Mouse (Mus musculus) stomach, postnatal 0 days (tissue): ENCODE measurements at regions not wholly inside any gene's neighbourhood (a gene's known extent, or its start where the extent isn't known, plus 50 kb on each side); places are given as distances from the start of the nearest gene placed in this dataset.

ENCODE experiments used
- ATAC-seq: fragments of 200-750 bp; cut with Nextera tagmentation; 2 replicates; pipeline ENCODE4 v1.8.0; 2017; ENCODE audit not compliant: low FRiP score, low TSS enrichment
- DNase-seq: peaks from one replicate; pipeline ENCODE4 v3.0.0-alpha.2; 2016; ENCODE audit warnings: low spot score
- H3K27ac ChIP-seq: fragments of 300-500 bp; sonication (generic); replicated peaks from 2 replicates; pipeline ENCODE4 v1.5.1; 2014; ENCODE audit warnings: mild to moderate bottlenecking, control low read depth
- H3K27me3 ChIP-seq: fragments of 300-500 bp; sonication (generic); 2 replicates; pipeline ENCODE4 v1.6.1; 2014; ENCODE audit warnings: low read length; ENCODE audit not compliant: control insufficient read depth, insufficient read depth
- H3K36me3 ChIP-seq: fragments of 300-500 bp; sonication (generic); 2 replicates; pipeline ENCODE4 v1.6.1; 2014; ENCODE audit warnings: low read length, mixed read lengths; ENCODE audit not compliant: control insufficient read depth, insufficient read depth
- H3K4me1 ChIP-seq: fragments of 300-500 bp; sonication (generic); replicated peaks from 2 replicates; pipeline ENCODE4 v1.6.1; 2014; ENCODE audit warnings: antibody characterized with exemption; ENCODE audit not compliant: control insufficient read depth, insufficient read depth
- H3K4me2 ChIP-seq: fragments of 300-500 bp; sonication (generic); replicated peaks from 2 replicates; pipeline ENCODE4 v1.6.1; 2014; ENCODE audit warnings: low read depth, mild to moderate bottlenecking, control low read depth, moderate library complexity
- H3K4me3 ChIP-seq: fragments of 300-500 bp; sonication (generic); 2 replicates; pipeline ENCODE4 v1.5.1; 2014; ENCODE audit warnings: low read depth, low read length, control low read depth
- H3K9ac ChIP-seq: fragments of 300-500 bp; sonication (generic); 2 replicates; pipeline ENCODE4 v1.6.1; 2014; ENCODE audit warnings: mild to moderate bottlenecking, low read length, control low read depth, mixed read lengths
- H3K9me3 ChIP-seq: fragments of 300-500 bp; sonication (generic); 2 replicates; pipeline ENCODE4 v1.6.1; 2016; ENCODE audit warnings: low read length; ENCODE audit not compliant: control insufficient read depth
- CTCF ChIP-seq: IDR thresholded peaks from 2 replicates; pipeline ENCODE4 v1.5.1; 2016; ENCODE audit warnings: antibody characterized with exemption, low read depth, mild to moderate bottlenecking, moderate library complexity
- EP300 ChIP-seq: optimal IDR thresholded peaks from 2 replicates; pipeline ENCODE3; 2016; ENCODE audit warnings: antibody characterized with exemption
- WGBS: fragments of 180-500 bp; shearing (Covaris S2); extraction: QIAGEN DNeasy Blood & Tissue Kit; methylation state at CpG from one replicate; pipeline ENCODE4 v1.1.7; 2014; 5-methylcytosine and 5-hydroxymethylcytosine counted together

DNA sequence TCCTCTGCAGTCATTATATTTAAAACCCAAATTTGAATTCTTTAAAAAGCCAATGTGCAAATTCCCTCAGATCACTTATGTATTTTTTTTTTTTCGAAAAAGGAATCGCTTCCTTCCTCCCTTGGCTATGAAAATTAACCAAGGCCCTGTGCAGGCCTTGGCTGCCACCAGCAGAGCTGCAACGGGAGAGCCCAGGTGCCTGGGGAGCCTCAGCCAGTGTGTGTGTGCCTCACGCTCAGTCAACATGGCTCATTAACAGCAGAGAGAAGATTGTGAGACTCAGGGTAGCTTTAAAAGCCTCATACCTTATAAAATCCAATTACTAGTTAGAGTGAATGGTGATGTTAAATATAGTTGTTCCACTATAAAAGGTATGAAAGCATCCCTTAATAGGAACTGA is 148.6 kb downstream of the Mex3b start:
- H3K4me1 ChIP-seq, result no peaks in the 10 kb centered on the region
- no peaks in the 10 kb centered on the region for H3K27me3 ChIP-seq
- DNase-seq (no peak), ATAC-seq (no peak)
- H3K4me3 ChIP-seq, result no peak overlapping the region
- H3K27ac ChIP-seq, result no peak overlapping the region
- no peaks in the 10 kb centered on the region for H3K9me3 ChIP-seq
- TF ChIP-seq EP300 (no peak), CTCF (no peak)
- H3K36me3 ChIP-seq, result no peaks in the 10 kb centered on the region
- no peak overlapping the region for H3K4me2 ChIP-seq
- WGBS, result 51% methylated on average over 4 of the region's 4 CpGs
- H3K9ac ChIP-seq, result no peak overlapping the region

DNA sequence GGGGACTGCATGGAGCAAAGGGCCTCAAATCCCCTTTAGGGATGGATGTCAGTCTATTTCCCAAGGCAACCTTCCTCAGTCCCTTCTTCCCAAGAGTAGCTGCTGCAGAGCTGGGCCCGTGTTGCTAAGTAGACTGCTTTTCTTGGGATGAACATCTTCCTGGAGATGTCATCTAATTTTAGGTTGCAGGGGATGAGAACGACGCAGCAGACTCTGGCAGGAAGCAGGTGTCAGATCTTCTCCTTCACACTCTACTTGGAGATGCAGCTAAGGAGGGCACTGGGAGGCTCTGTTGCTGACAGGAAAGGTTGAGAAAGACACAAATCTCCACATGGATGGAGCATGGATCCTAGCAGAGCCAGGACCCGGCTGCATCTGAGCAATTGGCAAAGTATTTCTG is 149.4 kb downstream of the Mex3b start:
- H3K9me3 ChIP-seq, result no peaks in the 10 kb centered on the region
- DNase-seq, result no peak
- no peak overlapping the region for H3K4me3 ChIP-seq
- no peak overlapping the region for H3K27ac ChIP-seq
- WGBS, result 74% methylated on average over 4 of the region's 4 CpGs
- no peak overlapping the region for H3K4me2 ChIP-seq
- H3K9ac ChIP-seq, result no peak overlapping the region
- no peaks in the 10 kb centered on the region for H3K36me3 ChIP-seq
- ATAC-seq, result no peak
- TF ChIP-seq CTCF (no peak), EP300 (no peak)
- H3K27me3 ChIP-seq, result no peaks in the 10 kb centered on the region
- no peaks in the 10 kb centered on the region for H3K4me1 ChIP-seq

DNA sequence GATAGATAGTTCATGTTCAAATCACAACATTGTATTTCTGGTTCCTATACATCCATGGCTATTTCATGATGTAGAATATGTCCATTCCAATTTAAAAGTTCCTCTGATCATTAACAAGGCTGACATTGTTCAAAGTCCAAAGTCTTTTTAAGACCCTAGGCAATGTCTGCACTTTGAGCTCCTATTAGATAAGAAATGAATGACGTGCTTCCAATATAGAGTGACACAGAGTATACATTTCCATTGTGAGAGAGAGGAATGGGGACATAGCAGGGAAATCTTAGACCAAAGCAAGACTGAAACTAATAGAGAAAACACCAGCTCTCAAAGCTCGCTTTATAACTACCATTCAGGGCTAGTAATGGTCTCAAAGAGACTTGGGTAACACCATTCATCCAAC is 153.5 kb downstream of the Mex3b start:
- H3K4me3 ChIP-seq, result no peak overlapping the region
- H3K27me3 ChIP-seq, result no peaks in the 10 kb centered on the region
- no peaks in the 10 kb centered on the region for H3K4me1 ChIP-seq
- no peaks in the 10 kb centered on the region for H3K9me3 ChIP-seq
- H3K4me2 ChIP-seq, result no peak overlapping the region
- DNase-seq, result no peak
- 73% methylated on average over 2 of the region's 2 CpGs for WGBS
- H3K9ac ChIP-seq, result no peak overlapping the region
- no peak for TF ChIP-seq EP300
- TF ChIP-seq CTCF, result no peak
- no peak overlapping the region for H3K27ac ChIP-seq
- no peak for ATAC-seq
- no peaks in the 10 kb centered on the region for H3K36me3 ChIP-seq

DNA sequence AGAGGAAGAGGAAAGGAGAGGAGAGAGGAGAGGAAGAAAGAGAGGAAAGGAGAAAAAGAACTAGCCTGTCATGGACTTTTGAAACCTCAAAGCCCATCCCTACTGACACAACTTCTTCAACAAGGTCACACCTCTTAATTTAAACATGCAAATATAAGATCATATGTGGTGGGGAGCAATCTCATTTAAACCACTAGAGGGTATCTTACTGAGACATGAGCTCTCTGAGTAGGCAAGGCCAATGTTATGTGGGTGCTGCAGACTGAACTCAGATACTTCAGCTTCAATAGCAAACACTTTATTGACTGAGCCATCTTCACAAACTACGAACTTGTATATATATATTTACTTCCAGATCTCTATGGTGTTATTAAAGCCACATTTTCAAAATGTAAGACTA is 156.9 kb downstream of the Mex3b start:
- 90% methylated on average over 1 of the region's 1 CpGs for WGBS
- Histone ChIP-seq H3K36me3 (no peaks in the 10 kb centered on the region), H3K27ac (no peak overlapping the region), H3K4me3 (no peak overlapping the region), H3K9ac (no peak overlapping the region), H3K4me2 (no peak overlapping the region), H3K4me1 (no peaks in the 10 kb centered on the region), H3K9me3 (no peaks in the 10 kb centered on the region), H3K27me3 (no peaks in the 10 kb centered on the region)
- peak; percentile 27 for TF ChIP-seq CTCF
- TF ChIP-seq EP300, result no peak
- no peak for ATAC-seq
- DNase-seq, result no peak

DNA sequence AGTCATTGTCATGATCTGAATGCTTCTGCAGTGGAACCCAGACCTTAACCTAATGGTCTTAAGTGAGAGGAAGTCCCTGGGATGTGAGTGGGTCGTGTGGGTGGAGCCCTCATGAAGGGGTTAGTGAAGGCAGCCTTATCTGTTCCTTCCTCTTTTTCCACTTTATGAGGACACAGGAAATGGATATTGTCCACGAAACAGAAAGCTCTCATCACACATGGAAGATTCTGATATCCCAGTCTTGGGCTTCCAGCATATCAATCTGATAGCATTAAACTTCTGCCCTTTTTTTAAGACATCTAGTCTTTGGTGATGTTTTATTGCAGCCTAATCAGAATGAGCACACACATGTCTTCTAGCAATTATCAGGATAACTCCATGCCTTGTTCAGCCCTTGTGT is 164.0 kb downstream of the Mex3b start:
- H3K9ac ChIP-seq, result no peak overlapping the region
- no peak overlapping the region for H3K4me2 ChIP-seq
- H3K4me1 ChIP-seq, result no peaks in the 10 kb centered on the region
- H3K36me3 ChIP-seq, result no peaks in the 10 kb centered on the region
- H3K27me3 ChIP-seq, result no peaks in the 10 kb centered on the region
- no peak for DNase-seq
- H3K4me3 ChIP-seq, result no peak overlapping the region
- WGBS, result 66% methylated on average over 2 of the region's 2 CpGs
- no peak for ATAC-seq
- TF ChIP-seq CTCF, result no peak
- TF ChIP-seq EP300, result no peak
- H3K27ac ChIP-seq, result no peak overlapping the region
- H3K9me3 ChIP-seq, result no peaks in the 10 kb centered on the region

DNA sequence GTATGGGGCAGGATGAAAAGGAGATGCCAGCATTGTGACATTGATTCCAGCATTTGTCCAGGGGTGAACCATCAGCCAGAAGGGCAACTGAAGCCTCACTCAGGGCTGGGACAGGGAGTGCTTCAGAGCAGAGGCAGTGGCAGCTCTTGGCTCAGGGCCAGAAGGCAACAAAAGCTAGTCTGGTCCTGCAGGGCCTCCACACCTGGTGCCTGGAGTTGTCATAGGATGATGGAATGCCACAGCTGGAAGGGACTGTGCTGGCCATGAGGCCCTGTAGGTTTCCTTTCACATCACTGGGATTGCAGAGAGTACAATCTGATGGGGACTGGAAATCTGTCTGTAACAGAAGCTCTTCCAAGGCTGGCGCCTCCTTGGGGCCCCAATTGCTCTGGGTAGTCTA is 164.9 kb downstream of the Mex3b start:
- no peaks in the 10 kb centered on the region for H3K27me3 ChIP-seq
- no peaks in the 10 kb centered on the region for H3K9me3 ChIP-seq
- TF ChIP-seq EP300, result no peak
- no peak for TF ChIP-seq CTCF
- no peak overlapping the region for H3K4me2 ChIP-seq
- H3K27ac ChIP-seq, result no peak overlapping the region
- WGBS, result 78% methylated on average over 1 of the region's 1 CpGs
- no peak overlapping the region for H3K4me3 ChIP-seq
- DNase-seq, result no peak
- ATAC-seq, result no peak
- no peaks in the 10 kb centered on the region for H3K4me1 ChIP-seq
- no peak overlapping the region for H3K9ac ChIP-seq
- H3K36me3 ChIP-seq, result no peaks in the 10 kb centered on the region
